Mouse (Mus musculus): ENCODE results near the gene Rprd1b.

GRCm38 (mm10) chr2:158156487-158156886 is 128.2 kb downstream of the Rprd1b start:
- no peak for TF ChIP-seq EP300 (IDR thresholded peaks at IDR 0.05; ENCODE audit: low read depth)
- no peak for TF ChIP-seq CTCF (IDR thresholded peaks at IDR 0.05; ENCODE audit: low read depth)

All from liver, embryonic 14.5 days (tissue).